Mouse (Mus musculus): ENCODE data around the gene Pml. TPM values are rescaled to one million over a fixed set of nuclear protein-coding genes. Genes with fewer than 3 reads are reported as not detected.
A peak's percentile ranks its signal among the peaks of the same experiment; 100 is the strongest.

The Pml gene
- polyA plus RNA-seq, 1 experiment from 2014 or later = 17.8 TPM

DNA sequence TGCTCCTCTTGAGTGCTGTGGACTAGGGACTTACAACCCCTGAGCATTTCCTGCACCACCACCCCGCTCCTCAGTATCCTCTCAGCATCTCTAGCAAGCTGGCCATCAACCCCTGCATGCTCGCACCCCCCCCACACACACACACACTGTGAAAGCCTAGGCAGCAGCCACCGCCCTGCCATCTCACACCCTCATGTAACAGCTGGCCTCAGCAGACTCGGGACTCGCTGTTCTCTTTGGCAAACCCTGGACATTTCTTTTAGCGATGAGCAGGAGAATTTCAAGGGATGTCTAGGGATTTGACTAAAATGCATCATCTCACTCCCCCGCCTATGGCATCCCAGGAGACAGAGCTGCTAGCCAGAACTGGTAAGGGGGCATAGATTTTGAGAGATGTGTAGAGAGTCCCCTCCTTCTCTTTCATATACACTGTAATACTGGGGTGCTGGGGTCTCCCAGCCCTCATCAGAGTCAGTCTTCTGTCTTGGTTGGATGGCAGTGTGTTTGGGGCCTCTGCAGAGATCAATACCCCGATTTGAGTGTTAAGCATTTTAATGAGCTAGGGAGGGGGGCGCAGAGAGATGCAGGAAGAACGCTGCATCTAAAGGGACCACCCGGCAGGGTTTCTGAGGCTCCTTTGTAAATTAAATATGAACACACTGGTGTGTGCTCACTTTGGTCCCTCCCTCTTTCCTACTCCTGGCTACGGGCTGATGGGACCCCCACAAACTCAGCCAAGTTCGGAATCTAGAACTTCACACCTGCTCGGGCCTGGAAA lies 46.7 kb downstream of the Pml start:
- no peak for DNase-seq (ENCODE audit: low spot score)

DNA sequence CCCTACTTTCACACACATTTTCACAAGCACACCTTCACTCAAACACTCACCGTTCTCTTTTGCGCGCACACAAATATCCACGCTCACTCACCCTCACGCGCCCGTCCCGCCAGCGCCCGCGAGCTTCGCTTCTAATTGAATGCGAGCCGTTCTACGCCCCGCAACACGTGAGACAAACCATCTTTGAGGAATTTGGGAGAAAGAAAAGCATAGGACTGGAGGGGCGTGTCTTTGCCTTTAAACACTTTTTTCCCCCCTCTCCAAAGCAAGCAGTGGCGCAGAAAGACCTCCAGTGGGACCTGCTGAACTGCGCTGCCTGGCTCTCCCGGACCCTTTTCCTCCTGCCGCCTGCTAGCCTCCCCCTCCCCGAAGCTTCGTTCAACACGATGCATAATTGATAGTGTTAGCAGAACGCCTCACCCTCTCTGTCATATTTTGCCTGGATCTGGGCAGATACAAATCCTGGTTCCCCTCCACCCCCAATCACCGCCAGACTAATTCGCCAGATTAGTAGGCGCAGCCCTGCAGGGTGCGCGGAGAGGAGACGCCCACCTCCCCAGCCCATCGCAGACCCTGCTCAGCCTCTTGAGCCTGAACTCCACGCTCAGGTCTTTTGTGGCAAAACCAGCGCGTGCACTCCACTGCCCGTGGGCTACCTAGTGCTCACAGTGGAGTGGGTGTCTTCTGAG lies 47.6 kb downstream of the Pml start:
- DNase-seq (ENCODE audit: low spot score) = no peak

DNA sequence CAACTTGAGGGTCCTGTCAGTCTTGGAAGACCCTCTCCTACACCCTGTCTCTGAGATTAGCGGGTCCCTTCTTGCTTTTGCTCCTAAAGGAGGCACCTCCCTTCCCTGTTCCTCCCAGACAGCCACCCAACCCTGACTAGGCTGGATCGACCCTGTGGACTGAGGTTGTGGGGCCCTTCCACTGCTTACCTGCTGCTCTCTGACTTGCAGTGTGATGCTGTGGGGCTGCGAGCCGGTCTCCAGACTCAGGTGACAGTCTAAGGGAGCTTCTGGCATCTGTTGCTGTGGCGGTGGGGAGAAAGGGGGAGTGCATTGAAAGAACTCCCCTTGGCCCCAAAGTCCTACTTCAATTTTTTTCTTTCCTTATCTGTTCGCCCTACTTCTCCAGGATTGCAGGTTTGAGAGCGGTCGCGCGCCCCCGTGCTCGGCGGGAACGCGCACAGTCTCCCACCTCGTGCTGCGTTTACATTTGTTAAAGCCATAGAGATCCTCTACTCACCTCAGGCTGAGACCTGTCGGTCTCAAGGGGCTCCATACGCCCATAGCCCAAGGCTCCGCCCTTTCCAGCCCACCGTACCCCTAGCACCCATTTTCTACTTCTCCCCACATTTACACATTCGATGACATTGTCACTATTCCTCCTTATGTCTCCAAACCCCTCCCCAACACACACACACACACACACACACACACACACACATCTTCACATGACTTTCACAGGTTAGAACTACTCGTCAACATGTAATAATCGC lies 48.3 kb downstream of the Pml start:
- no peak for DNase-seq (ENCODE audit: low spot score)

DNA sequence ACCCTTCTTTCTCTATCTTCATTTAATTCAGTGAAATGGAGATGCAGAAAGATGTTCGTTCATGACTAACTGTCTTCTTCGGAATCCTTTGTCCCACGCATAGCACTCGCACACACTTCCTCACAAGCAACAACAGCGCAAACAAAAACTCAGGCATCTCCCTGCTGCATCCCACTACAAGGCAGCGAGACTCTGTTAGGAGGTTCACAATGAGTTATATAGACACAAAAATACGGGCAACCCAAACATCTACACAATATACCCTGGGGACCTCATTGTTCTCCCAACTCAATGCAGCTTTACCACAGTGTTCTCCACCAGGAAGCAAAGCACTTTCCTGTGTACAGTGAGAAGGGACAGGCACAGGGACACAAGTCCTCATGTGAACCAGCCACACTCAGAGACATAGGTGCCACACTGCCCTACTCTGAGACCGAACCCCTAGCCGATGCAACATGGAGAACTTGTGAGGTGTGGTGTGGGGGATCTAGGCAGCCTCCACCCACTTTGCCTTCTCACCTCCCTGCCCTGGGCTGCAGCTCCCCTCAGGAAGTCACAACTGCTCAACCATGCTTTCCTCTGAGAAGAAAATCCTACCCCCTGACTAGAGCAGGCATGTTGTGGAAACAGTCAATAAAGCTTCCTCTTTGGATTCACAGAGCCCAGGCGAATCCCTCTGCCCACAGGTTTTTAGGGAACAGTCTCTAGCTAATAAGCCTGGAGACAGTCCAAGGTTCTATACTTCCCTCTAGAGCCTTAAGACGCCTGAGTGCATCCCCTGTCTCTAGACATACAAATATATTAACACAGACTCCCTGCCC lies 49.1 kb downstream of the Pml start:
- no peak for DNase-seq (ENCODE audit: low spot score)

DNA sequence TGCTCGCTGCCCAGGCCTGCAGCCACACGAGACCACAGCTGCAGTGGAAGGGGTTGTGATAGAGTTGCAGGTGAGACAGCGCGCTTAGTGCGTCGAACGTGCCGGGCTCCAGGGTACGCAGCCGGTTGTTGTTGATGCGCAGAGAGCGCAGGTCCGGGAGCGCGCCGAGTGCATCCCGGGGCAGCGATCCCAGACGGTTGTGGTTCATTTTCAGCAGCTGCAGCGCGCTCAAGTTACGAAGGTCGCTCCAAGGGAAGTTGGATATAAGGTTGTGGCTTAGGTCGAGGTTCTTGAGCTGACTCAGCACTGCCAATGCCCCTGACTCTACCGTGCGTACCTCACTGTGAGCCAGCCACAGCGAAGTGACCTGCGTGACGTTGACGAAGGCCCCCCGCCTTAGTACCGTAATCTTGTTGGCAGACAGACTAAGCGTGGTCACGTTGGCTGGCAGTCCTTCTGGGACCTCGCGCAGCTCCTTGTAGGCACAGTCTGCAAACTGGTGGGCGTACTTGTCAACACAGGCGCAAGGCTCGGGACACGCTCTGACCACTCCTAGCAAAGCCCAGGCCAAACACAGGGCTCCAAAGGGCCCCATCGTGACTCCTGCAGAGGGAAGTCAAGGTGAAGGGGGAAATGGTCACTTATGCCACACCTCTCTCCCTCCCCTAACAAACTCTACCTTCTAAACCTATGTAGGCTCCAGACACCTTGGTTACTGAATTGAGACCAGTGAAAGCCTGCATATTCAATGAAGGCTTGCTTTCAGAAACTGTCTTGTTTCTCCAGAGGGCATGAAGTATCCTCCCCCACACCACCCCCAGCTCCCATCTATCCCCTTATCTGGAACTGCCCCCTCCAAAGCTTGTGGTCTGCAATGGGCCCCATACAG lies 50.0 kb downstream of the Pml start:
- no peak for DNase-seq (ENCODE audit: low spot score)

DNA sequence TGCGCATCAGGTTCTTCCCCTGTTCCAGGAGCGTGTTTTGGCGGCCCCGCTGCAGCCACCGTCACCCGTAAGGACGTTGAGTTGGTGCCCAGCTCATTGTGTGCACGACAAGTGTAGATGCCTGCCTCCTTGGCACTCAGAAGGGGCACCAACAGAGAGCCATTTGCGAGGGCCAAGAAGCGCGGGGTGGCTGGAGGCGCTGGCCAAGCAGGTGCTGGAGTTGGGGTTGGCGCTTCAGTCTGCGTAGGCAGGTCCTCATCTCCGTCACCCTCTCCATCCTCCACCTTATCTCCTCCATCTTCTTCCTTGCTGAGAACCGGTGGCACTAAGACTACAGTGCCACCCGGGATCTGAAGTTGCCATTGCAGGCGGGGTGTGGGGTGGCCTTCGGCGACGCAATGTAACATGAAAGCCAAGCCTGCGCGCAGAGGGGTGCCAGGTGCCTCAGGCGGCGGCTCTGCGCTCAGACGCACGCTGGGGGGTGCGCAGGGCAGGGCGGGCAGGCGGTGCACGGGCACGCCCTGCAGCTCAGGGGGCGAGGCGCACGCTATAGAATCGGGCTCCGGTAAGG lies 50.7 kb downstream of the Pml start:
- DNase-seq (ENCODE audit: low spot score) = peak; percentile 25

DNA sequence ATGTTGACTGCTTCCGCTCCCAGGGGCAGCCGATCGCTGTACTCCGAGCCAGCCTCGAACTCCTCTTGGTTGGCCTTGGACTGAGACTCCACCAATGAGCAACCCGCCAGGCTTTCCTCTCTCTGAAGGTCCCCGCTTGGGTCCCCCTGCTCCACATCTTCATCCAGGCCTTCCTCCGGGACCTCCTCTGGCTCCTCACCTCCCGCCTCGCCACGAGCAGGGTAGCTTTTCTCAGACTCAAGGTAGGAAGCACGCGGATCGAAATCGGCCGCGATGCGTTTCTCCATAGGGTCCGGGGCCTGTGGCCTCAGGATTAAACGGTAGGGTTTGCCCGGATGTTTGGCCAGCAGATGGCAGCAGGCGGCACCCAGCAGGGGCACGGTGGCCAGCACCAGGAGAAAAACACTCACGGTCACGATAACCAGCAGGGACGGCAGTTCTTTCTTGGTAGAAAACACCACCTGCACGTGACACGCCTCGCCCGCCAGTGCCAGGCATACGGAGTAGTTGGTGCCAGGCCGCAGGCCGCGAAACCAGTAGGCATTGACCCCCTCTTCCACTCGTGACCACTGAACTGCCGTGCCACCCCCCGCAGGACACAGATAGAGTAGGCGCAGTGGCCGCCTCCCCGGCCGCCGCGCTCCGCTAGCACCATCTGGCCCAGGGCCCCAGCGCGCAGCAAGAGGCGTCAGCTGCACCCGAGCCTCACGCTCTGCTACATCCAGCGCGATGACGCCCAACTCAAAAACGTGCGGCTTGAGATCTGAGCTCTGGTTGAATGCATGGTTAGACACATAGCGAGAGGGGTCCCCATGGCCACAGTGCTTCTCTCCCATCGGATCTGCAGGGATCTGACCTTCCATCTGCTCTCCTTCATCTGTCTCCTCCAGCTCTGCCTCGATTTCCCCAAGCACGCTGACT lies 51.5 kb downstream of the Pml start:
- peak; percentile 15 for DNase-seq (ENCODE audit: low spot score)

DNA sequence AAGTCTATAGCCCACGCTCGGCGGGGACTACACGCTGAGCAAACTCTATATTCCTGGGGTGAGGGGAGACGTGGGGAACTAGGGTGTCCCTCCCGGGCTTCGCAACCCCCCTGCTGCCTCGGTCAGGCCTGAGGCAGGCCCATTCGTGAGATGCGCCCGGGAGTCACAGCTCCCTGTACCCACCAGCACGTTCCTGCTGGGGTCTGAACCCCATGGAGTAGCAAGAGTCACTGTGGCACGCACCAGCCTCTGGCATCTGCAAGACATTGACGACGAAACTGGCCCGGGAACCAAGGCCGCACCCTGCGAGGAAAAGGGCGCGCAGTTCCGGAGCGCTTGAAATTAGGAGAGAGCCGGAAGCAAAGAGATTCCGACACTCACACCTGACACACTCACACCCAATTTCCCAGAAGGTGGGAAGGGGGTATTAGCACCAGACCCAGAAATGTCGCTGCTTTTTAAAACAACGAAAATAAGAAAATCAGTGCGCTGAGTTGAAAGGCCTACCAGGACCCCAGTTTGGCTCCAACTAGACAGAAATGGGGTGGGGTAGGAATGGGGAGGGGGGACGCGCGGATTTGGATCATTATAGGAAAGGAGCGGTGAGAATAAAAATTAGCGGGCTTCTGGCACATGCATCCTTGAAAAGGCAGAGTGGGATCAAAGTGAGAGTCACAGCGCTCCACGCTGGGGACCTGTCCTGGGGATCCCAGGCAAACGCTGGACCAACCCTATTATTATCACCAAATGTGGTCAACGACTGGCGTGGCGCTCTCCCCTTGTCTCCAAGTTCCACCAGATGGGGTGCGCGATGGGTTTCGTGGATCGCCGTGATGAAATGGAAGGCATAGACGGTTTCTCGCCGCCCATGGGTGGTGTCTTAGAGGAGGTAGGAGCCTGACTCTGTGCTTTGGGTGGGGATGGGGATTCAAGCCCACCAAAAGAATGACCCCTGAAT lies 52.7 kb downstream of the Pml start:
- no peak for DNase-seq (ENCODE audit: low spot score)

DNA sequence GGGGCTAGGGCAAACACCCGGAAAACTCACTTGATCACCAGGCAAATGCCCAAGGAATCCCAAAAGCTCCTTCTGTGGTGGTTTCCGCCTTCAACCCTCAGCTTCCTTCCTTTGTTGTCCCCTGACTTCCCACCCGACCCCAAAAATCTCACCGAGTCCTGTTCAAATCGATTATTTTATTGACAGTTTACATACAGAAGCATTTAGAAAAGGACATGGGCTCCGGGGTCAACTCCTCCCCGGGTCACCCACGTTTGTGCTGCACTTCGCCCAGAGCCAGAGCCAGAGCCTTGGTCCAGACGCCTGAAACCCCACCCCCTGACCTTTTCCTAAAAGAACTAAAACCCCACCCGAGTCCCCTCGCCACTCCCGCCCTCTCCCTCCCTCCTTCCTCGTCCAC lies 53.4 kb downstream of the Pml start:
- DNase-seq (ENCODE audit: low spot score) = no peak

DNA sequence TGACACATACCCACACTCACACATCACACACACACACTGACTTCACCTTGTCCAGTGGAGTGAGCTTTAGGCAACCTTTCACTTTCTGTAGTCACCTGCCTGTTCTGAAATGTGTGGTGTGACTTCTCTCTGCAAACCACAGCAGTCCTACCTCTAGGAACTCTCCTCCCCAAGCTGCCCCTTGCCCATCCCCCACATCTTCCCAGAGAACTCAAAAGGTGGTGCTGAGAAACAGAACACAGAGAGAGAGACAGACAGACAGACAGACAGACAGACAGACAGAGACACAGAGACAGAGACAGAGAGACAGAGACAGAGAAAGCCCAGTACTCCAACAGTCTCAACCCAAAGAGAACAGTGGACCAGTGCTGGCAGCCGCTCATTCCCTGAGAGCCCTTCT lies 53.9 kb downstream of the Pml start:
- DNase-seq (ENCODE audit: low spot score) = no peak

DNA sequence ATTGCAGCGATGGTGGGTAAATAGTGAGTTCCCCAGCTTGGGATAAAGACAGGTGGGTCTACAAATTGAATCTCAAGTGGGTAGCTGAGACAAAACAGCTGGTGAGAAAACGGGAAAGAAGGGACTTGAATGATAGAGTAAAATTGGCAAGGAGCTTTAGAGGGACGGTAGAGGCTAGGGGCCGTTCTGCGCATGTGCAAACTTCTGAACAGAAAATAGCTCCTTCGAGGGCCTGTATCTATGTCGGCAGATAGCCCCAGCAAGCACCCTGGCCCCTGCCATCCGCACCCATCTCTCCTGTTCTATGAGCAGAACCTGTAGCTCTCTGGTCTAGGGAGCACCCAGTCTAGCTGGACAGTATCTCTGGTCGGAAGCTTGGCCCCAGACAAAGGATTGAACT lies 55.4 kb downstream of the Pml start:
- no peak for DNase-seq (ENCODE audit: low spot score)

DNA sequence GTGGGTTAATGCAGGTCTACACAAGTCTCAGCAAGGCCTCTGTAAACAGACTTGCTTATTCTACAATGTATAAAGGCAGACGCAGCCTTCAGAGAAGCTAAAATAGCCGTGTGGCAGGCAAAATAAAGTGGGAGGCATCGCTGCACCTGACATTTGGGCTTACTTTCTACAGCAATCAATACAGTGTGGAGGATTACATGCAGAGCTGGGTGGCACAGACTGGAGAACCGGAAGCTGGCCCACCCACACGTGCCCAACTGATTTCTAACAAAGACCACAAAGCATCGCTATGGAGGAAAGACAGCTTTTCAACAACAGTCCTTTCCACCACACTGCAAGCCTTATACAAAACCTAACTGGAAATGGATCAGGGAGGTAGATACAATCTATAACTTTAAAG lies 65.1 kb downstream of the Pml start:
- DNase-seq (ENCODE audit: low spot score) = no peak

DNA sequence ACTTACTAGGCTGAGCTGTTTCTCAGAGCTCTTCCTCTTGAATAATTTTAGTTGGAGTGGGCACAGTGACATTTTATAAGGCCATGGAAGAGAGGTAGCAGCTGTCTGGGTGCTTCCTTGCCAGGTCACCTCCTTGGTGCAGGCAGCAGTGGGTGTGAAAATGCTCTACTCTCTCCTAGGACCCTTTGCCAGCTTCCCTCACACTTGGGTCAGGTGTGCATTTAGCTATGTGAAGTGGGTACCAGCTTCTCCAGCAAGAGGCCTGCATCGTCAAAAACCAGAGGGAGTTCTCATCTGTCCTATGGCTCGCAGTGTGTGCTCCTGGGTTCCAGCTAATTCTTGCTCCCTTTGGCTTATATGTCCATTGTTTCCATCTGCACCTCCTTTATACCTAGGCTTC lies 70.2 kb downstream of the Pml start:
- no peak for DNase-seq (ENCODE audit: low spot score)

DNA sequence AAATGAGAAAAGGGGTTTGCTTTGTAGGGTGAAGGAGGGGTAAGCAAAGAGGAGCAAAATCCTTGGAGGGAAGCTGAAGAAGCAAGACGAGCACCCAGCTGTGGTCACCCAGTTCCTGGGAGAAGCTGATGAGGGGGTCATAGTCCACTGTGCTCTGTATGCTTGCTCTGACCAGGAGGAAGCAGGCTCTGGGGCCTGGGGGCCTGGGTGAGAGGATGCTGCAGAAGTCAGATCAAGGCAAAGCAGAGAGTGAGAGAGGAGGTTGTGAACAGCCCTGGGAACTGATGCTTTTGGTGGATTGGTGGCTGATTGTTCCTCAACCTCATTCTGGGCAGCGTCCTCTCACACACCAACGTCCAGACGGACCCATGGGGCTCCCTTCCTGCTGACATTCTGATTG lies 72.4 kb downstream of the Pml start:
- no peak for DNase-seq (ENCODE audit: low spot score)

DNA sequence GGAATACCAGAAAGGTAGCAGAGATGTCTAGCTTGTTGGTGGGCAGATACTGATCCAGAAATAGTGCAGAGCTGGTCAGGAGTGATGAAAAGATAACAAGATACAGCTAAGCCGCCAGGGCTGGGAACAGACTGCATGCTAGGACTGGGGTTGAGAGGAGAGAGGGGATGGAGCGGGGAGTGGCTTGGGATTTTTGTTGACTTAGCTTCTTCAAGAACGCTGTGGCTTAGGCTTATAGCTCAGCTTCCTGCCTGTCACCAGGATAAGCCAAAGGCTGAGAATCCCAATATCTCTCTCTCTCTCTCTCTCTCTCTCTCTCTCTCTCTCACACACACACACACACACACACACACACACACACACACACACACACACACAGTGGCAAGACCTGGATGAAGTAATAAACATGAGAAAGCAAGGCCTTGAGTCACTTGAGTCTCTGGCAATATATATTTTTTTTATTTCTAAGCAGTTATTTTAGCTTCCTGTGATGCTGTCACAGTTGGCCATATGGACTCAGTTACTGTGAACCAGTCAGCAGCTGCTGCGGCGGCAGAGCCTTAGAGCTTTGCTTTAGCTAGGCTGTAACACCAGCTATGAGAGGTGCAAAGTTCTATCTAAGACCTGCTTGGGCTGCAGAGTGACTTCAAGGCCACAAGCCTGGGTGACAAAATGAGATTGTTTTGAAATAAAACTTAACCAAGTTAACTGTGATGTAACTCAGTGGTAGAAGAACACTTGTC lies 73.7 kb downstream of the Pml start:
- DNase-seq (ENCODE audit: low spot score) = no peak

DNA sequence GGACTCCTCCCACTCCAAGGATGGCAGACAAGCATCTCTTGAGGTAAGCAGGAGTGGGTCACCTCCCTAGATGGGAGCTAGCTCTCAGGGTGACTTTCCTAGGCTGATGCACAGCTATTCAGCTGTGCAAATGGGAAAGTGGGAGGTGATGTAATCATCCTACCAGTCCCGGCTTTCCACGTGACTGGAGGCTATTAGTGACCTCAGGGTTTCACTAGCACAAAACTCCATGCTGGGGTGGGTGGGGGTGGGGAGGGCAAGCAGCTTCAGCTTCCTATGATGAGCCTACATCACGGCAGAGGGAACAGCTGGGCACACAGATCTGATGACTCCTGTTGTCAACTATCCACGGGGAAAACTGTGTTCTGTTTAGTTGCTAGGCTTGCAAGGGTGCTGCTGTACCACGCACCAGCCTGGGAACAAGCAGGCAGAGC lies 74.8 kb downstream of the Pml start:
- DNase-seq (ENCODE audit: low spot score) = no peak

DNA sequence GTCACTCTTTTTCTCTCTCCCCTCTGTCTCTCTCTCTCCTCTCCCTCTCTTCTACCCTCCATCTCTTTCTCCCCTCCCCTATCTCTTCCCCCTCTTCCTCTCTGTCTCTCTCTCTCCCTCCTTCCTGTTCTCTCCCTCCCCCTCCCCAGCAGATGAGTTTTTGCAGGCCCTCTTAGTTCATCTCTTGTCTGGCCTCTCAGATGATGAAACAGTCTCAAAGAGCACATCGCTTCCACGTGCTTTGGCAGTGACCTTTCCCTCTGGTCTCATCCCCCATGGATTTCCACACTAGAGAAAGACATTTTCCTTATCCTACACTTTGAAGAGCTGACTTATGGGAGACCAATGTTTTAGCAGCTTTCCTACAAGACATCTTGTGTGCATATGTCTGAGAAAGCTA lies 76.7 kb downstream of the Pml start:
- no peak for DNase-seq (ENCODE audit: low spot score)

Data from thymus, postnatal 0 days (tissue).